Mouse (Mus musculus) kidney, embryonic 16.5 days (tissue): ENCODE results near the gene Irs2. TPM values are rescaled to one million over a fixed set of nuclear protein-coding genes. Genes with fewer than 3 reads are reported as not detected.

Experiments
- ATAC-seq: fragments of 200-750 bp; cut with Nextera tagmentation; 2 replicates; pipeline ENCODE4 v1.8.0; 2017; ENCODE audit warnings: moderate TSS enrichment; ENCODE audit not compliant: low FRiP score, low TSS enrichment
- H3K27ac ChIP-seq: fragments of 300-500 bp; sonication (generic); 2 replicates; pipeline ENCODE4 v1.5.1; 2014; ENCODE audit warnings: low read length
- H3K27me3 ChIP-seq: fragments of 300-500 bp; sonication (generic); 2 replicates; pipeline ENCODE4 v1.6.1; 2014; ENCODE audit warnings: low read length, control low read depth, mixed read lengths; ENCODE audit not compliant: insufficient read depth
- H3K36me3 ChIP-seq: fragments of 300-500 bp; sonication (generic); 2 replicates; pipeline ENCODE4 v1.6.1; 2014; ENCODE audit warnings: low read length, control low read depth, mixed read lengths; ENCODE audit not compliant: insufficient read depth
- H3K4me1 ChIP-seq: fragments of 300-500 bp; sonication (generic); 2 replicates; pipeline ENCODE4 v1.6.1; 2014; ENCODE audit warnings: low read length, control low read depth, mixed read lengths; ENCODE audit not compliant: insufficient read depth
- H3K4me2 ChIP-seq: fragments of 300-500 bp; sonication (generic); replicated peaks from 2 replicates; pipeline ENCODE4 v1.6.1; 2014; ENCODE audit warnings: low read depth, low read length
- H3K4me3 ChIP-seq: fragments of 300-500 bp; sonication (generic); 2 replicates; pipeline ENCODE4 v1.5.1; 2014; ENCODE audit warnings: mild to moderate bottlenecking, low read length
- H3K9ac ChIP-seq: fragments of 300-500 bp; sonication (generic); replicated peaks from 2 replicates; pipeline ENCODE4 v1.6.1; 2014; ENCODE audit warnings: low read length
- H3K9me3 ChIP-seq: fragments of 300-500 bp; sonication (generic); 2 replicates; pipeline ENCODE4 v1.6.1; 2016; ENCODE audit warnings: low read length, control low read depth
- WGBS: fragments of 180-500 bp; shearing (Covaris S2); extraction: QIAGEN DNeasy Blood & Tissue Kit; methylation state at CpG from one replicate; pipeline ENCODE4 v1.1.7; 2014; 5-methylcytosine and 5-hydroxymethylcytosine counted together
- polyA plus RNA-seq: library from polyadenylated mRNA; unstranded; fragments of >200 nt; fragmentation: Nextera tagmentation; extraction: Ambion mirVana; gene quantifications from 2 replicates; pipeline ENCODE4 v1.2.1, GENCODE M21; 2015

Irs2 gene
- polyA plus RNA-seq, 1 experiment from 2014 or later = 4.1 TPM

DNA sequence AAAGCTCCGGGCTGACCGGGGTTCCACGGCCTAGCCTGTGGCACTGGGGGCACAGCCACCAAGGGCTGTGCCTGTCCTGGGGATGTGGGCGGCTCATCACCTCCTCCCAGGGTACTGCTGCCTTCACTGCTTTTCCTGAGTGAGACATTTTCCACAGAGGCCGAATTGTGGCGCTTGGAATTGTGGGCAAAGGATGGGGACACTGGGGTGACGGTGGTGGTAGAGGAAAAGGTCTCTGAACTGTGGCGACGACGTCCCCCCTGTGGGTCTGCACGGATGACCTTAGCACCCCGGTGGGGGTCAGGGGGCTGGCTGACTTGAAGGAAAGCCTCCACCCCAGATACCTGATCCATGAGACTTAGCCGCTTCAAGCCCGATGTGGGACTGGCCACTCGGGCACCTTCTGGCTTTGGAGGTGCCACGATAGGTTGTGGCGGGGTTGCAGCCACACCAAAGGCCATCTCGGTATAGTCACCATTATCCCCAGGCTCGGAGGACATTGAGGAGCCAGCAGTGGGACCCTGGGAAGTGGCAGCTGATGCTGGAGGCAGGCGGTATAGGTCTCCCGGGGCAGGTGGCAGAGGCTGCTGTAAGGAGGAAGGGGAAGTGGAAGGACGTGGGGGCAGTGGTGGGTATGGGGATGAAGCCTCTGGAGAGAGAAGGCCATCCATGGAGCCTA lies 3.3 kb downstream of the Irs2 start:
- Histone ChIP-seq H3K4me2 (peak overlapping the region; percentile 93), H3K9ac (peak overlapping the region; percentile 89), H3K9me3 (no peaks in the 10 kb centered on the region), H3K27me3 (no peaks in the 10 kb centered on the region), H3K36me3 (peaks cover 3% of the 10 kb centered on the region; the same call in 1 of the 2 replicates), H3K27ac (no peak overlapping the region), H3K4me1 (peaks cover 72% of the 10 kb centered on the region), H3K4me3 (peak overlapping the region; percentile 73)
- 63% methylated on average over 22 of the region's 22 CpGs for WGBS
- no peak for ATAC-seq

DNA sequence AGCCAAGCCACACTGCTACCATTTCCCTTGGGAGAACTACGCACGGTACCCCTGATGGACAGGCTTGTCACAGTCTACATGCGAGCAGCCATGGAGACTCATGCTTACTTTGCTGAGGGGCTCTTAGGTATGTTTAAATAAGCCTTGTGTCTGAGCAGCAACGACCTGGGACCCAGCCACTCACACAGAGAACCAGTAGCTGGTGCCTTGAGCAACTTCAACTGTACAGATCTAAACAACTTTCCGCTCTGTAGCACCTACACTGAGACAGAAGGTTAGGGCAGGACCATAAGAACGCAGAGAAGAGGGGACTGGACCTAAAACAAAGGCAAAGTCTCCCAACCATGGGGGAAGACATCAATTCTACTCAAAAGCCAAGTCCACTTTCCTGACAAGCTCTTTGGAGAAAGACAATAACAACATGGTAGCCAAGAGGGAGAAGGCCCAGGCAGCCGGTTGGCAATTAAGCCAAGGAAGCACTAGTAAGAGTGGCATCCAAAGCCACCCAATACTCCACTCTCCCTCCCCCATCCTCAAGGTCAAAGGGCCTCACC lies 4.3 kb downstream of the Irs2 start:
- 33% methylated on average over 7 of the region's 7 CpGs for WGBS
- H3K4me2 ChIP-seq = peak overlapping the region; percentile 93
- H3K27ac ChIP-seq = 0 out of 2 replicates have a peak overlapping the region, but pooled peaks have one; percentile 10
- H3K4me1 ChIP-seq = peaks cover 73% of the 10 kb centered on the region
- peaks cover 3% of the 10 kb centered on the region; the same call in 1 of the 2 replicates for H3K36me3 ChIP-seq
- H3K9ac ChIP-seq = peak overlapping the region; percentile 89
- ATAC-seq = no peak
- no peaks in the 10 kb centered on the region for H3K27me3 ChIP-seq
- H3K4me3 ChIP-seq = peak overlapping the region; percentile 73
- no peaks in the 10 kb centered on the region for H3K9me3 ChIP-seq

DNA sequence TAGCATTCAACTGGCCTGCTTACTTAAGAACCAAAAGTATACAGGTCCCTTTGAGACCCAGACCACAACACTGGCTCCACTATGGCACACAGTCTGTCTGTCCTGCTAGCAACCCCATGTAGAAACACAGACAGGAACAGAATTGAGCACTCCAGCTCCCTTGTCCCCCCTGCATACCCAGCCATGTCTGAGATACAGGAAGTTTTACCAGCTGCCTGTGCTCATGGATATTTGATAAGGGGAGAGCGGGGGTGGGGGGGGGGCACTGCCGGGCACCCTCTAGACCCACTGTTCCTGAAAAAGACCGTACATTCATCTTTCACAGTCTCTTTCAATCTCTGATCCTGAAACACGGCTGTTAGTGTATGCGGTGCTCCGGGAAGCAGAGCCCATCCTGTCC lies 5.0 kb downstream of the Irs2 start:
- Histone ChIP-seq H3K27me3 (no peaks in the 10 kb centered on the region), H3K4me1 (peaks cover 73% of the 10 kb centered on the region), H3K9me3 (0 out of 2 replicates have a peak, but pooled peaks cover 2% of the 10 kb centered on the region), H3K36me3 (peaks cover 6% of the 10 kb centered on the region), H3K9ac (peak overlapping the region; percentile 89), H3K4me3 (peak overlapping the region; percentile 73), H3K4me2 (peak overlapping the region; percentile 93), H3K27ac (peak overlapping the region; percentile 32; the same call in 1 of the 2 replicates)
- 26% methylated on average over 6 of the region's 6 CpGs for WGBS
- ATAC-seq = no peak

DNA sequence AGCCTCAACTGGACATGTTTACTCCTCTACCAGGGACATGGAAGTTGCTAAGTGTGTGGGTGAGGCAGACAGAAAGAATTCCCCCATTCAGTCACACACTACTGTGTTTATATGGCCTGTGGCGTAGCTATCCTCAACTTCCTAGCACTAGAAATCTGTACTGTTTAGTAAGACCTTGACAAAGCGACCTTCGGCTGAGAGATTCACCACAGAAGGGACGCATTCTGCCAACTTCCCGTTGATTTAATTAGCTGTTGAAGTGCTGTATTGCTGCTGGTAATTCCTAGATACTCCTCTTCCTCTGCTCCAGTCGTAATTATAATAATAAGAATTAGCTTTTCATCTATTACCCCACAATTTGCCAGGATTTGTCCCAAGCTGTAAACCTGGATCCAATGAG lies 5.4 kb downstream of the Irs2 start:
- peaks cover 73% of the 10 kb centered on the region for H3K4me1 ChIP-seq
- peak overlapping the region; percentile 89 for H3K9ac ChIP-seq
- no peaks in the 10 kb centered on the region for H3K27me3 ChIP-seq
- H3K4me2 ChIP-seq = peak overlapping the region; percentile 93
- peak overlapping the region; percentile 32 for H3K27ac ChIP-seq
- H3K9me3 ChIP-seq = 0 out of 2 replicates have a peak, but pooled peaks cover 4% of the 10 kb centered on the region
- WGBS = 27% methylated on average over 6 of the region's 6 CpGs
- ATAC-seq = no peak
- peaks cover 7% of the 10 kb centered on the region for H3K36me3 ChIP-seq
- H3K4me3 ChIP-seq = peak overlapping the region; percentile 73

DNA sequence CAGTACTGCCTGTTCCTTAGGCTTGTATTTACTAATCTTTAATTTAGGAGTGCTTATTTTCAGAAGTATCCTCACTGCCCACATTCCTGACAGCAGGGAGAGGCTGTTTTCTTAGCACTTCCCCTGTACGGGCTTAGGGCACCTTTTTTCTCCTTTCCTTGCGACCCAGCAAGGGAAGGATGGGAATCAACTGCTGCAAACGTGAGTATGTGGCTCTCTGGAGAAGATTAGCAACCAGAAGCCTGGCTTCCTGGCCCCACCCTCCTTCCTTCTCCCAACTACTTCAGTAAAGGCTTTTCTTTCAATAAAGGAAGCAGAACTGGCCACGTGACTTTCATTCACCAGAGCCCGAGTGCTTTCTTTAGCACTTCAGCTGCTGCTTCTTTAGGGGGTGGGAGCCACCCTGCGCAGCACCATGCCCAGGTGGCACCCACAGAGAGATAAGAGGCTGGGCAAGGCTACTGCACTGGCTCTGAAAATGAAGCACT lies 7.2 kb downstream of the Irs2 start:
- H3K27me3 ChIP-seq = no peaks in the 10 kb centered on the region
- H3K4me1 ChIP-seq = peaks cover 80% of the 10 kb centered on the region
- H3K4me3 ChIP-seq = peak overlapping the region; percentile 25
- peak overlapping the region; percentile 43; the same call in 1 of the 2 replicates for H3K27ac ChIP-seq
- WGBS = 11% methylated on average over 6 of the region's 6 CpGs
- H3K9me3 ChIP-seq = 0 out of 2 replicates have a peak, but pooled peaks cover 4% of the 10 kb centered on the region
- peaks cover 7% of the 10 kb centered on the region; the same call in 1 of the 2 replicates for H3K36me3 ChIP-seq
- peak overlapping the region; percentile 43 for H3K9ac ChIP-seq
- H3K4me2 ChIP-seq = peak overlapping the region; percentile 93
- no peak for ATAC-seq

DNA sequence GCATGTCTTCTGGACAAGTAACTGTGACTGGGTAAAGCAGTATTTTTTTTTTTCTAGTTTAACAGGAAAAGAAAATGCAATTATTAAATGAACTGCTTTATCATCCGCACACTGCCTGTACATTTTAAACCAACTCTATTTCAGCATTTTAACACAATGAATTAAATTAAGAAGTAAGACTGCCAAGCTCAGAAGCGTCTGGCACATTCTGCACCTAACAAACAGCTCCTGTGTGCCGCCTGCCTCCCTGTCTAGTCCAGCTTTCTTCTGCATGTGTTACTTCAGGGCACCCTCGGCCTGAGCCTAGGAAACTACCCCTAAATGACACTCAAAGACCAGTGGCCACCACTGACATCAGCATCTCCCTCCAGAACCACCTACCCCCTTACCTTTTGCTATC lies 8.7 kb downstream of the Irs2 start:
- Histone ChIP-seq H3K27me3 (no peaks in the 10 kb centered on the region), H3K9me3 (0 out of 2 replicates have a peak, but pooled peaks cover 4% of the 10 kb centered on the region), H3K27ac (no peak overlapping the region), H3K4me3 (no peak overlapping the region), H3K9ac (0 out of 2 replicates have a peak overlapping the region, but pooled peaks have one; percentile 32), H3K36me3 (peaks cover 4% of the 10 kb centered on the region; the same call in 1 of the 2 replicates), H3K4me2 (no peak overlapping the region), H3K4me1 (peaks cover 77% of the 10 kb centered on the region)
- 77% methylated on average over 4 of the region's 4 CpGs for WGBS
- no peak for ATAC-seq

DNA sequence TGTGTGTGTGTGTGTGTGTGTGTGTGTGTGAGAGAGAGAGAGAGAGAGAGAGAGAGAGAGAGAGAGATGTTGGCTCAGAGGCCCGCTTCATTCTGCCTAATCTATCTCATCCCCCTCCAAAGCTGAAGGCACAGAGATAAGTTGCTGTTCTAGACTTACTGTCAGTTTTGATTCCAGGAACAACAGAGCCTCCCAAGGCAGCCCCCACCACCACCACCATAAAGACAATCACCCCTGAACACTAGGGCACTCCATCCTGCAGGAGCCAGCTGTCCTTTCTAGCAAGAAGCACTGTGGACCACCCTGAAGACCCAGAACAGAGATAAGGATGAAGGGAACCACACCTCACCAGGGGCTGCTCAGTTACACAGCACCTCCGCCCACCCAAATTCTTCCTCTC lies 12.0 kb downstream of the Irs2 start:
- WGBS = 90% methylated on average over 2 of the region's 2 CpGs
- 0 out of 2 replicates have a peak, but pooled peaks cover 4% of the 10 kb centered on the region for H3K9me3 ChIP-seq
- no peaks in the 10 kb centered on the region for H3K27me3 ChIP-seq
- H3K36me3 ChIP-seq = peaks cover 4% of the 10 kb centered on the region; the same call in 1 of the 2 replicates
- ATAC-seq = no peak
- H3K4me2 ChIP-seq = no peak overlapping the region
- no peak overlapping the region for H3K4me3 ChIP-seq
- no peak overlapping the region for H3K9ac ChIP-seq
- peaks cover 58% of the 10 kb centered on the region for H3K4me1 ChIP-seq
- no peak overlapping the region for H3K27ac ChIP-seq

DNA sequence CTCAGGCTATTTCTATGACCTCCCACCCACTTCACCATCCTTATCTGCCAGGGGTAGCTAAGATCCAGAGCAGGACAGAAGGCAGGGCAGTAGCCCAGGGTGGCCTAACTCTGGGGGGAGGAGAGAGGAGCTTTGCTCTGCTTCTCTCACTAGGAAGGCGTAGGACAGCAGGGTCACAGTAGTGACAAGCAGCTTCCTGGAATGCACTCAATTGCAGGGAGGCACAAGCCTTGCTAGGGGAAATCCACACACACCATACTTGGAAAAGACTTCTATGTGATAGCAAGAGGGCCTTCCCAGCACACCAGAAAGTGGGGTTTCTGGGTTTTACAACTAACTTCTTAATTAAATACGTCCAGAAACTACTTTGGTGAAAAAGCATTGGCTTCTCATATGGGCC lies 12.5 kb downstream of the Irs2 start:
- H3K9me3 ChIP-seq = 0 out of 2 replicates have a peak, but pooled peaks cover 4% of the 10 kb centered on the region
- ATAC-seq = peak; percentile 73; the same call in 1 of the 2 replicates
- H3K27ac ChIP-seq = peak overlapping the region; percentile 20; the same call in 1 of the 2 replicates
- H3K9ac ChIP-seq = no peak overlapping the region
- no peak overlapping the region for H3K4me2 ChIP-seq
- no peak overlapping the region for H3K4me3 ChIP-seq
- peaks cover 58% of the 10 kb centered on the region for H3K4me1 ChIP-seq
- H3K36me3 ChIP-seq = peaks cover 4% of the 10 kb centered on the region; the same call in 1 of the 2 replicates
- WGBS = 37% methylated on average over 2 of the region's 2 CpGs
- no peaks in the 10 kb centered on the region for H3K27me3 ChIP-seq

DNA sequence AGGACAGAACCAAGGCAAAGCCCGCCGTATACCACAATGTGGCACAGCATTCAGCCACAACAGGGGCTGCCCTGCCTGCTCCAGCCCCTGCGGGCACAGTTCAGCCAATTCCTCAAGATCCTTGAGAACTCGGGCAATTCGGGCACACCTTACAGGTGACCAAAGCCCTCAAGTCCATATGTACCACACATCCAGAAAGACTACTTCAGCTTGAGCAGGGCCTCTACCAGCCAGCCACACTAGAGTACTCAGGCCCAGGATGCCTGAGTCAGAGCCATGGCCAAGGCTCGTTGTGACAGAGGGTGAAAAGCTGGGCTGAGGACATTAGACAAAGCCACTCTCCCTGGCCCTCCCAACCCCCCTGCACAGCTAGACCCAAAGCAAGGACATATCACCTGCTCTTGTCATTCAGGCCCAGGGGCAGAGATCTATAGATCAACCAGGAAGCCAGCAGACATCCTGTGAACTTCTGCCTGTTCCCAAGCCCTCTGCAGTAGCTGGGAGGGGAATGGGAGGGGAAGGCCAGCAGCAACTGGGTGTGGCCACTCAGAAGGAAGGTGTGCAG lies 13.8 kb downstream of the Irs2 start:
- H3K4me1 ChIP-seq = peaks cover 48% of the 10 kb centered on the region
- H3K4me2 ChIP-seq = no peak overlapping the region
- H3K9ac ChIP-seq = no peak overlapping the region
- no peak for ATAC-seq
- H3K36me3 ChIP-seq = peaks cover 4% of the 10 kb centered on the region; the same call in 1 of the 2 replicates
- 92% methylated on average over 6 of the region's 6 CpGs for WGBS
- no peaks in the 10 kb centered on the region for H3K27me3 ChIP-seq
- no peak overlapping the region for H3K4me3 ChIP-seq
- H3K9me3 ChIP-seq = 0 out of 2 replicates have a peak, but pooled peaks cover 4% of the 10 kb centered on the region
- no peak overlapping the region for H3K27ac ChIP-seq
